Mouse (Mus musculus) large intestine, adult 2 months (tissue): ENCODE results near the gene Mum1. TPM values are rescaled to one million over a fixed set of nuclear protein-coding genes. Genes with fewer than 3 reads are reported as not detected.

Experiments
- DNase-seq: peaks from one replicate; pipeline ENCODE4 v3.0.0-alpha.2; 2012; ENCODE audit warnings: low read depth, low spot score
- WGBS: fragments of 180-500 bp; shearing (Covaris S2); methylation state at CpG from one replicate; pipeline ENCODE4 v1.1.7; 2018; 5-methylcytosine and 5-hydroxymethylcytosine counted together
- polyA plus RNA-seq: library from polyadenylated mRNA; depleted of rRNA; stranded (reverse); fragments of >200 nt; gene quantifications from 2 replicates; pipeline ENCODE4 v1.2.3, GENCODE M21; 2012

Gene Mum1
- polyA plus RNA-seq, 1 experiment, result 24.7 TPM

DNA sequence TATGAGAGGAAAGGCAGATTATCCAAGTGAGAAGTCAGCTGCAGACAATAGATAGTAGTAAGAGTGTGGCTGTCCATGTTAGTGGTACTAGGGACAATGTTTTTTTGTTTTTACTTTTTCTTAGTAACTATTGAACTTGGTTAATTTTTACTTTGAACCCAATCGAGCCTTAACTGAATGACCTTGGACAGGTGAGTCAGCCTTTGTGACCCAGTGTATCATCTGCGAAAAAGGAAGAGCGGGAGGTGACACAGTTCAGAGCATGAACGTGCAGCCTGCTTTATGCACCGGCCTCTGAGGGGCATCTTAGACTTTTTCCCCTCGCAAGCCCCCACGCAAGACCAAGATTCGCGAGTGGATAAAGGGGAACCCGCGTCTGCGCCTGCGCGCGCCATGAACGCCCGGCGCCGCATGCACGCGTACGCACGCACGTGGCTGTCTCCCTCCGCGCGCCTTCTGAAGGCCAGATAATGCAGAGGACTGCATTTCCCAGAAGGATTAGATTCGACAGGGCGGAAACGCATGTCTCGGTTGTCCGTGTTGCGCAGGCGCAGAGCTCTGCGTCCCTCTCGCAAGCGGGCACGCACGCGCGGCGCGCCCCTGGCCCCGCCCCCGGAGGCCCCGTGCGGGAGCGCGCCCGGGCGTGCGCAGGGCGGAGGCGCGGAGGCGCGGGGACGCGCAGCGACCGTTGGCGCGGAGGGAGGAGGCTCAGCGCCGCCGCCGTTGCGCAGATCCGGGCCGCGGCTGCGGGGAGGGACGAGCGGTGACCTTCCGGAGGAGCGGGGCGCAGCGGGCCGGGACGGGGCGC is 38.3 kb downstream of the Mum1 start:
- peak; percentile 91 for DNase-seq
- under 1% methylated on average over 81 of the region's 81 CpGs for WGBS

DNA sequence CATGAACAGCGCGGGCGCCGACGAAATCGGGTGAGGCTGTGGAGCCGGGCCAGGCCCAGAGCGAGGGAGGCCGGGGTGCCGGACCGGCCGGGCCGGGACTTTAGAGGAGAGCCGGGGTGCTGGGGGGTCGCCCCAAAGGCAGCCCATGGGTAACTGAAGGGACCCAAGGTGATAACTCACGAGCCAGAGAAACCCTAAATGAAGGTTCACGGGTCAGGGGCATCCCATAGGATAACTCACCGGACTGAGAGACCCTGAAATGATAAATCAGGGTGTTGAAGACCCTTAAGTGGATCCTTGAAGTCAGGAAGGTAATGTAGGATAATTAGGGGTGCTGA is 38.9 kb downstream of the Mum1 start:
- under 1% methylated on average over 18 of the region's 18 CpGs for WGBS
- no peak for DNase-seq

- no peak for DNase-seq
- WGBS, result 84% methylated on average over 2 of the region's 2 CpGs
Measured at GRCm38 (mm10) chr10:80270099-80270498, 43.9 kb downstream of the Mum1 start.

GRCm38 (mm10) chr10:80270734-80271181 is 44.5 kb downstream of the Mum1 start:
- no peak for DNase-seq
- WGBS, result 24% methylated on average over 6 of the region's 6 CpGs

GRCm38 (mm10) chr10:80271186-80271843 is 45.1 kb downstream of the Mum1 start:
- DNase-seq, result no peak
- 69% methylated on average over 5 of the region's 5 CpGs for WGBS

DNA sequence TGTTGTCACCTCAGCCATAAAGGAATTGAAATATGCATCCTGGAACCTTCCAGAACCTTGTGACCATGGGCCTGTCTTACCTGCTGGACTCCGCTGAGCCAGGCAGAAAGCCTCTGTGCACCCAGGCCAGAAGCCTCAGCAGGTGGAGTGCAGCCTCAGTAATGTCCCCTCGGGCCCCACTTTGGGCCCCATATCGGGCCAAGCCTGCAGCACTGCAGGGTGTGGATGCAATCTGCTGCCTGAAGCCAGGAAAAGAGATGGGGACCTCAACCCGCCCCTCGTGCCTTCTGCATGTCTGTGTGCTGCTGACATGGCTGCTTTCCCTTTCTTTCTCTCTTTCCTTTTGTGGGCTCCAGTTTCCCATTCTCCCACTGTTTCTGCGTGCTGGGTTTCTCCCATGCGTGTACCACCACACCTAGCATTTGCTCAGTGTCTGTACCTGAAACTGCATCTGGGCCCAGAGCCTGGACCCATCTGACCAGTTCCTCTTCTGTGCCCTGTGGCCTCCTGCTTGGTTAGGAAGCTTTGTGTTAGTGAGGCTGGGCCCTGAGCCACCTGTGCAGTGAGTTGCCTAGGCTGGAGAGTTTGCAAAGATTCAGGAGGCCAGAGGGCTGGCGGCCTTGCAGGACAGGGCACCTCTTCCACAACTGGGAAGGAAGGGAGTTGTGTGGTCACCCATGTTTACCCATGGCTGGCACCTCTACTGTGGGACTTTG is 45.8 kb downstream of the Mum1 start:
- WGBS, result 59% methylated on average over 8 of the region's 8 CpGs
- DNase-seq, result no peak

DNA sequence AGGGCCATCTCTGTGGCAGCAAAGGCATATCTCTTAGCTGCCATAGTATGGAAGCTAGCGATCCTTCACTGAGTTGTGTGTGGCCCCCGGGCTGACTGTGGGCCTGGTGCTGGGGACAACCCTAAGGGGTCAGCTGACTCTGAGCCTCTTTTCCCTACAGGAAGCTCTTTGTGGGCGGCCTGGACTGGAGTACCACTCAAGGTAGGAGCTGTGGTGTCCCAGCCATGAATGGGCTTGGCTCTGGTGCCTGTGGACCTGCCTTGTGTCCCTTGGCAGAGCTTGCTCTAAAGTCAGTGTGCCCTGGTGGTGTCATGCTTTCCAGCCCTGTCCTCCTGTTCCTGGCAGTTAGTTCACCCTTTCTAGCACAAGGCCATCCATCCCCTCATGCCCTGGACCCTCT is 47.6 kb downstream of the Mum1 start:
- no peak for DNase-seq
- 87% methylated on average over 3 of the region's 3 CpGs for WGBS

GRCm38 (mm10) chr10:80276238-80276637 is 50.0 kb downstream of the Mum1 start:
- 58% methylated on average over 5 of the region's 5 CpGs for WGBS
- DNase-seq, result no peak

DNA sequence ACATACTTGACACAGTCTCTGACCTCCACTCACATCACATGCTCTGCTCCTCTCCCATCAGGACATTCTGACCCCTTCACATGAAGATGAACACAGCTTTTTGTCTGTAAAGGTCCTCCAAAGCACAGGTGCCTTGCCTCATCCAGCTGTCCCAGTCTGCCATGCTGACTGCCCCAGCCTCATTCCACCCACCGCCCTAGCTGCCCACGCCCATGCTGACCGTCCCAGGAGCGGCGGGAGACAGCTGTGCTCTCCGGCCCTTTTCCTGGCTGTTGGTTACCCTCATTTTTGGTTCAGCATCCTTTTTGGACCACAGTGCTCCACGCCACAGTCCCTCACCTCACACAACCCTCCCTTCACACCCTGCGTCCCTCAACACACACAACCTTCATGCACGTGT is 52.2 kb downstream of the Mum1 start:
- DNase-seq, result no peak

GRCm38 (mm10) chr10:80279273-80279672 is 53.0 kb downstream of the Mum1 start:
- DNase-seq, result no peak
- whole genome bisulfite sequencing, result 83% methylated on average over 12 of the region's 12 CpGs

More for the DNA sequence above, 52.2 kb downstream of the Mum1 start:
- 94% methylated on average over 9 of the region's 9 CpGs for WGBS

DNA sequence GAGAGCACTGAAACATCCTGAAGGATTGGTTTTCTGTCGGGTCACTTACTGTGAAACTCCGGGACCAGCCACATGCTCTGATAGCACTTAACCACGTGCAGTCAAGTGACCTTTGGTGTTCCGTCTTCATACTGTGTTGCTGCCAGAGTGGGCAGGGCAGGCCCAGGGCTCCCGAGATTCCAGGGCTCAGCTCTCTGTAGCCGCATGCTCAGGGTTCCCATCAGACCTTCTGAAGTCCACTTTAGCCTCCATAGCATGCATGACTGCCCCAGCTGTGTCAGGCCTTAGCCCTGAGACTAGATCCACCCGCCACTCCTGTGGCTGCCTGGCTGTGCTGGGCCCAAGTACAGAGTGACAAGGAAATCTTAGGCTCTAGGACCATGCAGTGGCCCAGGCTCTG is 55.1 kb downstream of the Mum1 start:
- WGBS, result 39% methylated on average over 7 of the region's 7 CpGs
- DNase-seq, result no peak

- no peak for DNase-seq
- WGBS, result 27% methylated on average over 8 of the region's 8 CpGs
Measured at GRCm38 (mm10) chr10:80281921-80282371, 55.7 kb downstream of the Mum1 start.

DNA sequence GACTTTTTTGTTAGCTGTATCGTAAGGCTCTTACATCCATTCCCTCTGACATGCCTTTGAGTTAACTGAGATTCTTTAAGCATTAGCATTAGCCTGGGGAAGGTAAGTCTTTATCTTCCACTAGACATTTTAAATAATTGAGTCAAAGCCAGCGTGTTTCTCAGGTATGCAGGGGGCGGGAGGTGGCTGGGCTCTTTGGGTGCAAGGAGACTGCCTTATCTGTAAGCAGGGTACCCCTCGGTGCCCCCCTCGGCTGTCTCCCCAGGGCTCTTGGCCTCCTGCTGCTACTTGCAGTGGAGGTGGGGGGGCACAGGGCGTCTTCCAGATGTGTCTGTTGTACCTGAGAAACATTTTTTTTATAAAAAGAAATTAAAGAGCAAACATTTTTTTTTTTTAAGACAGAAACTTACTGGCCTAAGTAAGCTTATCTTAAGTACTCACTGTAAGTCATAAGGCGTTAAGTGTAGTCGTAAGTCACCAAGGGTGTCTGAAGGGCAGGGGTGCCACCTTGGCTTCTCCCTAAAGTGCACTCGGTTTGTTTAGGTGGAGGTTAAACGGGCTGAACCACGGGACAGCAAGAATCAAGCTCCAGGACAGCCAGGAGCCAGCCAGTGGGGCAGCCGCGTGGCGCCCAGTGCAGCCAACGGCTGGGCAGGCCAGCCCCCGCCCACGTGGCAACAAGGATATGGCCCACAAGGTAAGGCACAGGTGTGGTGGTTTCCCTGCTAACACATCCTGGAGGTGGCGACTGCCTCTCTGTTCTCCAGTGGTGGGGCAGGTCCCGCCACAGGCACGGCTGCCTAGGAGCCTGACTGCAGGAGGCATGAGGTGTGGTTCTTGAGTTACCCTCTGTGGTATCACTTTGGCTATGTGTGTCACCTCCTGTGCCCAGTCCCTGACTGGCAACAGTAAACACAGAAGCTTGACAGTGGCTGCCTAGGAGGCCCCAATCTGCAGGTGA is 56.5 kb downstream of the Mum1 start:
- 36% methylated on average over 20 of the region's 20 CpGs for WGBS
- no peak for DNase-seq

DNA sequence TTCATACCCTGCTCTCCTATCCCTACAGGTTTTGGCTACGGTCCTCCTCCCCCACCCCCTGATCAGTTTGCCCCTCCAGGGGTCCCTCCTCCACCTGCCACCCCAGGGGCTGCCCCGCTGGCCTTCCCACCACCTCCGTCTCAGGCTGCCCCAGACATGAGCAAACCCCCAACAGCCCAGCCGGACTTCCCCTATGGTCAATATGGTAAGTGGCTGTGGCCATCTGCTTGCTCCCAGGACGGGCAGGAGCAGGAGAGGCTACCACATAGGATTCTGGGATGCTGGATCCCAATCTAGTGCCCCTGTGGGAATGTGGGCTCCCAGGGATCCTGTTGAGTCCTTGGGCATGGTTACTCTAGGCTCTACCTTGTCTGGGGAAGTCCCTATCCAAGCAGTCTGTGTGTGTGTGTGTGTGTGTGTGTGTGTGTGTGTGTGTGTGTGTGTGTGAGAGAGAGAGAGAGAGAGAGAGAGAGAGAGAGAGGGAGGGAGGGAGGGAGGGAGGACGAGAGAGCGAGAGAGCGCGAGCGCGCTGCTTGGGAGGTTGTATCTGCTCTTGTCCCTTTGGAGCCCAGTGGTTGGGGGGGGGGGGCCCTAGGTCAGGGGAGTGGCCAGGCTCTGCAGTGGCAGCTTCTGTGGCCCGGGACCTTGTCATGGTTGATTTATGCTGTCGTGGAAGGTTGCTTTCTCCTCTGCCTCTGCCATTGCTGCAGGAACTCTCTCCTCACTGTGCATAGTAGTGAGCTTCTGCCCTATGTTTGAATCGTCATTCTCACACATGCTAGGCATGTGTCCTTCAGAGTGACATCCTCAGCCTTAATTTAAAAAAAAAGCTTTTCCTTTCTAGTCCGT is 59.2 kb downstream of the Mum1 start:
- no peak for DNase-seq
- WGBS, result 72% methylated on average over 10 of the region's 15 CpGs

GRCm38 (mm10) chr10:80288097-80288496 is 61.9 kb downstream of the Mum1 start:
- 50% methylated on average over 12 of the region's 12 CpGs for WGBS
- DNase-seq, result no peak

GRCm38 (mm10) chr10:80288657-80289056 is 62.4 kb downstream of the Mum1 start:
- no peak for DNase-seq
- 38% methylated on average over 8 of the region's 8 CpGs for WGBS

DNA sequence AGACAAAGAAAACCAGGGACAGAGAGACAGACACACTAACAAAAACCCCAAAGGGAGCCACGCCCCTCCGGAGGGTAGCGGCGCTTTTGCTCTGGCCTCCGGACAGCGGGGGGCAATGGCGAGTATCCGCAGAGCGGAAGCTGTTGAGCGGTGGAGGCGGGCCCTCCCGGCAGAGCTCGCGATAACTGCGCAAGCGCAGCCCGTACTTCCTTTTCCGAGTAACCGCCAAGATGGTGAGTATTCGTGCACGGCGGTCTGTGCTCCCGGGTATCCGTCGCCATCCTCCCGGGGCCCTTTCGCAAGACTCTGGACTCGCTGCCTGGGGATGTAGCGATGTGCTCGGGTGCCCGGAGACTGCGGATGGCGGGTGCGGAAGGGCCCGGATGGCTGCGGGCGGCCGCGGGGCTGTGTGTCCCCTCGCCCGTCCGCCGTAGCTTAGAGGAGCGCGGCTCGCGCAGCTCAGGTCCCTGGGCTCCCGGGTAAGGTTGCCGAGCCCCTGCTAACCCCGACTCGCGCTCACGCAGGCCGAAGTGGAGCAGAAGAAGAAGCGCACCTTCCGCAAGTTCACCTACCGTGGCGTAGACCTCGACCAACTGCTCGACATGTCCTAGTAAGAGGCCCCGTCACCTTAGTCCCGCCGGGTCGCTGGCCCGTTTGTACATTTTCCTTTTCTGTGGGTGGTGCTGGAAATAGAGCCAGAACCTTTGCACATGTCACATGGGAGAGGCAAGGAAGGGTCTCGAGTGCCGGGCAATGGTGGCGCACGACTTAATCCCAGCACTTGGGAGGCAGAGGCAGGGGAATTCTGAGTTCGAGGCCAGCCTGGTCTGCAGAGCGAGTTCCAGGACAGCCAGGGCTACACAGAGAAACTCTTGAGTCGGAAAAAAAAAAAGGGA is 66.3 kb downstream of the Mum1 start, which contains the start of gene Rps15:
Gene Rps15 (plus strand): TSS at position 203 of the 896 bp plus-strand sequence.
- WGBS, result under 1% methylated on average over 72 of the region's 72 CpGs

More for the DNA sequence above, 66.3 kb downstream of the Mum1 start, which contains the start of gene Rps15:
- DNase-seq, result peak; percentile 67
